Mouse (Mus musculus): ENCODE results near the gene Olfr414.

The Olfr414 gene

GRCm38 (mm10) chr1:174423764-174424163 lies at the start of gene Olfr414:
Olfr414 (plus strand) TSS chr1:174424064.
- DNase-seq (ENCODE audit: low spot score), result no peak

GRCm38 (mm10) chr1:174390746-174391145 lies 33.1 kb upstream of the Olfr414 start, which contains the start of gene Olfr248:
Olfr248 (plus strand) TSS chr1:174391046.
- no peak for DNase-seq (ENCODE audit: low spot score)

GRCm38 (mm10) chr1:174422959-174423358 lies 905 bp upstream of the Olfr414 start:
- no peak for DNase-seq (ENCODE audit: low spot score)

- no peak for DNase-seq (ENCODE audit: low spot score)
Measured at GRCm38 (mm10) chr1:174426180-174426986, 2.5 kb downstream of the Olfr414 start.

- DNase-seq (ENCODE audit: low spot score), result no peak
Measured at GRCm38 (mm10) chr1:174427402-174427801, 3.5 kb downstream of the Olfr414 start.

- DNase-seq (ENCODE audit: low spot score), result no peak
Measured at GRCm38 (mm10) chr1:174428407-174428806, 4.5 kb downstream of the Olfr414 start.

GRCm38 (mm10) chr1:174434121-174434520 lies 10.3 kb downstream of the Olfr414 start:
- no peak for DNase-seq (ENCODE audit: low spot score)

- no peak for DNase-seq (ENCODE audit: low spot score)
Measured at GRCm38 (mm10) chr1:174441782-174442181, 17.9 kb downstream of the Olfr414 start, which contains the start of gene Olfr220. Olfr220 (plus strand) TSS chr1:174442082.

- DNase-seq (ENCODE audit: low spot score), result no peak
Measured at GRCm38 (mm10) chr1:174455100-174455499, 31.2 kb downstream of the Olfr414 start.

GRCm38 (mm10) chr1:174465385-174465784 lies 41.5 kb downstream of the Olfr414 start:
- DNase-seq (ENCODE audit: low spot score), result no peak

GRCm38 (mm10) chr1:174466240-174466639 lies 42.4 kb downstream of the Olfr414 start:
- peak; percentile 15 for DNase-seq (ENCODE audit: low spot score)

GRCm38 (mm10) chr1:174469736-174470135 lies 45.9 kb downstream of the Olfr414 start:
- DNase-seq (ENCODE audit: low spot score), result no peak

- DNase-seq (ENCODE audit: low spot score), result no peak
Measured at GRCm38 (mm10) chr1:174482567-174482966, 58.7 kb downstream of the Olfr414 start.
